Mouse (Mus musculus) embryonic facial prominence, embryonic 10.5 days (tissue): Measurements from ENCODE around the gene Nek10. TPM values are rescaled to one million over a fixed set of nuclear protein-coding genes. Genes with fewer than 3 reads are reported as not detected.

Experiments used
- DNase-seq: peaks from one replicate; pipeline ENCODE4 v3.0.0-alpha.2; 2017; ENCODE audit warnings: low spot score
- H3K27ac ChIP-seq: fragments of 300-500 bp; sonication (generic); replicated peaks from 2 replicates; pipeline ENCODE4 v1.5.1; 2016; ENCODE audit warnings: mild to moderate bottlenecking
- H3K27me3 ChIP-seq: fragments of 300-500 bp; sonication (generic); replicated peaks from 2 replicates; pipeline ENCODE4 v1.6.1; 2016; ENCODE audit warnings: low read depth, mild to moderate bottlenecking; ENCODE audit not compliant: poor library complexity, severe bottlenecking
- H3K36me3 ChIP-seq: fragments of 300-500 bp; sonication (generic); replicated peaks from 2 replicates; pipeline ENCODE4 v1.6.1; 2016; ENCODE audit warnings: mild to moderate bottlenecking, moderate library complexity
- H3K4me1 ChIP-seq: fragments of 300-500 bp; sonication (generic); 2 replicates; pipeline ENCODE4 v1.6.1; 2016
- H3K4me3 ChIP-seq: fragments of 300-500 bp; sonication (generic); 2 replicates; pipeline ENCODE4 v1.5.1; 2016; ENCODE audit warnings: mild to moderate bottlenecking, moderate library complexity
- H3K9me3 ChIP-seq: fragments of 300-500 bp; sonication (generic); 2 replicates; pipeline ENCODE4 v1.6.1; 2016; ENCODE audit warnings: mild to moderate bottlenecking
- WGBS: fragments of 180-500 bp; shearing (Covaris S2); methylation state at CpG from one replicate; pipeline ENCODE4 v1.1.7; 2016; 5-methylcytosine and 5-hydroxymethylcytosine counted together
- polyA plus RNA-seq: library from polyadenylated mRNA; unstranded; fragments of >200 nt; fragmentation: Nextera tagmentation; extraction: Ambion mirVana; gene quantifications from 2 replicates; pipeline ENCODE4 v1.2.1, GENCODE M21; 2016

Gene Nek10
- polyA plus RNA-seq, 1 experiment from 2014 or later: not detected

DNA sequence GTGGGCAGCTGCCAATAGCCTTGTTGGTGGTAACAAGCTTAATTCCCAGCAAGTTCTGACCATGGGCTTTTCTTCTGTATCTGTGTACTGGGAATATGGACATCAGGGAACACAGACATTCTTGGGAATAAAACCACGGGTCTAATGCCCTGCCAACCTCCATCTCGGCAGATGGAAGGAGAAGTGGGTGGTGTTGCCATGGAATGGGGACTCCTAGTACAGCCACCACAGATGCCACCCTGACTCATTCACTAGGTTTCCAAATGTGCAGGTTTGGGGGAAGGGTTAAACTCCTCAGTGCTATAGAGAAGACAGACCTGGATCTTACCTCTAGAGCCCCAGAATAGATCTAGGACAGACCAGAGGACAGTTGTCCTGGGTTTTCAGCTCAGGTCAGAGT is 31.1 kb downstream of the Nek10 start:
- no peaks in the 10 kb centered on the region for H3K27me3 ChIP-seq
- H3K4me1 ChIP-seq: peaks cover 5% of the 10 kb centered on the region
- H3K4me3 ChIP-seq: no peak overlapping the region
- WGBS: 85% methylated on average over 2 of the region's 2 CpGs
- no peak for DNase-seq
- no peaks in the 10 kb centered on the region for H3K9me3 ChIP-seq
- no peaks in the 10 kb centered on the region for H3K36me3 ChIP-seq
- no peak overlapping the region for H3K27ac ChIP-seq

DNA sequence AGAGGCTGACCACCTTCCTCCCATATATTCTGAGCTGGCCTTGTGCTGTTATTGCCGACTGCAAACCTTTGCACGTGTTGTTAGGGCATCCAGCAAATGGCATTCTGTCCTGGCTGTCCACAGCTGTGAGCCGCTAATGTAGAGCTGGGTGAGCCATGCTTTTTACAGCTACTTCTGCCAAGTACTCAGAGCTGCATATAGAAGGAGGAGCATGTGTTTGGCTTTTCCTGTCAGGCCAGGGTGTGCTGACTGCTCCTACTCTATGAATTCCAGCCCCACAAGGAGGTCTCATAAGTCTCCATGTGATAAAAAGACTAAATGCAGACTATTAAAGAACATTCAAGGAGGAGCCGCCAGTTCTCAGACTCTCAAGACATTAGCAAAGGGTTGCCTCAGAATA is 34.4 kb downstream of the Nek10 start:
- Histone ChIP-seq H3K27ac (no peak overlapping the region), H3K27me3 (no peaks in the 10 kb centered on the region), H3K9me3 (no peaks in the 10 kb centered on the region), H3K36me3 (no peaks in the 10 kb centered on the region), H3K4me3 (no peak overlapping the region), H3K4me1 (peaks cover 5% of the 10 kb centered on the region)
- no peak for DNase-seq
- 81% methylated on average over 4 of the region's 4 CpGs for WGBS

DNA sequence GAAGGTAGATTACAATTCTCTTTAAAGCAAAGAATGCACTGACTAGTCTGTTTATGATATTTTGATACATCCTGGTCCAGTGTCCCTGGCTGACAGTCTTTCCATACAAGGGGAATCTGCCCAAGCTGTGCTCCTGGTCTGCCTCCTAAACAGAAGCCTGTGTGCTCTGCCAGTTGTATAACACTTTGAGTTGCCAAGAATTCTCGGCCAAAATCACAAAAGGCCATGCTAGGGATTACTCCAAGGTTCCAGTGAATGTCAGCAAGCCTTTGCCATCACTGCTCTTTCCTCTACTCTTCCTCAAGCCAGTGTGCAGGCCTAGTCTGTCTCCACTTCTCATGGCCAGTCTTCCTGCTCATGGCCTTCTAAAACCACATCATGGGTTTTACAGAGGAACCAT is 34.9 kb downstream of the Nek10 start:
- no peaks in the 10 kb centered on the region for H3K9me3 ChIP-seq
- no peak overlapping the region for H3K27ac ChIP-seq
- 76% methylated on average over 1 of the region's 1 CpGs for WGBS
- no peaks in the 10 kb centered on the region for H3K27me3 ChIP-seq
- H3K4me3 ChIP-seq: no peak overlapping the region
- peaks cover 5% of the 10 kb centered on the region for H3K4me1 ChIP-seq
- DNase-seq: no peak
- H3K36me3 ChIP-seq: no peaks in the 10 kb centered on the region

DNA sequence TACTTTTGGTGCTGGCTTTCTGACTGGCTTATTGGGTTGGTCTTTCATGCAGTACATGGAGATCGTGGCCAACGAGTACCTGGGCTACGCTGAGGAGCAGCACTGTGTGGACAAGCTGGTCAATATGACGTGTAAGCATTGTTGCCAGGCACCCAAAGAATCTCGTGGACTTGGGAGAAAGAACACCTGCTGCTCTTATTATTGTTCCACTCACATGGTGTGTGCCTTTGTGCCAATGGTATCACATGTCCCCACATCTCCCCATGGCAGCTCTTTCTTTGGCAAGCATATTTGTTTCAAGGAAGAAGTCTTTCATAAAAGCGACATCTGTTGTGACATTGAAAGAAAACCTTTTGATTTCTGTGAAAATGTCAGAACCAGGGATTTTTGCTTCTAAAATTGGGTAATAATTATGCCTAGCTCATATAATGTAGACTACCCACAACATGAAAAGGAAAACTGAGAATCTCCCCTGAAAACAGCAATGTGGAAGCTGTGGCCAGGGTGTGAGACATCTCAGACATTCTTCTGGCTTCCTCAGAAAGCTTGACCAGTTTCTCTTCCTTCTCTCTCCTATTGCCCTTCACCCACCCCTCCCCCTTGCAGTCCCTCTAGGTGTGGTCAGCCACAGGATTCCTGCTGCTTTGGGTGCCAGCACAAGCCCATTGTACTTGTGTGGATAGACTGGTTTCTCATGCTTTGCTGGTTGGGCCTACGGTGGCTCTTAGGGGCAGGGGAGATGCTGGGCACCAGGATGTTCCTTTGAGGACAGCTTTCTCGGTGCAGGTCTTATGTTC is 39.7 kb downstream of the Nek10 start:
- H3K27me3 ChIP-seq: no peaks in the 10 kb centered on the region
- H3K4me1 ChIP-seq: no peaks in the 10 kb centered on the region
- no peaks in the 10 kb centered on the region for H3K36me3 ChIP-seq
- H3K4me3 ChIP-seq: no peak overlapping the region
- no peak overlapping the region for H3K27ac ChIP-seq
- 82% methylated on average over 8 of the region's 8 CpGs for WGBS
- no peaks in the 10 kb centered on the region for H3K9me3 ChIP-seq
- no peak for DNase-seq

DNA sequence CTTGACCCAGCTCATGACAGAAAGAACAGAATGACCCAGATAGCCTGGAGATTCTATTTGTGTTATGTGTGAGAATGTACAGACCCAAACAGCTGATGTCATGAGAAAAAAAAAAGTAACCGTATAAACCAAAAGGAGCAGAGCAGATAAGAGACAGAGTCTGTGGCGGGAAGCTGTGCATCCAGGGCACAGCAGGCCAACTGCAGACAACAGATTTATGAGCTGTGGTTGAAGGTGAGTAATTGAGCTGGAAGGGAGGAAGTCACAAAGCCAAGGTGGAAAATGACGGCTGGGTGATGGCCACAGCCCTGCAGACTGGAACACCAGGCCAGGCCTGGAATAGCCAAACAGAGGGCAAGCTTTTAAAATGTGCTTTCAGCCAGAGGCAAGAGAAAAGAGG is 49.6 kb downstream of the Nek10 start:
- Histone ChIP-seq H3K27ac (no peak overlapping the region), H3K27me3 (no peaks in the 10 kb centered on the region), H3K9me3 (no peaks in the 10 kb centered on the region), H3K4me3 (no peak overlapping the region), H3K4me1 (no peaks in the 10 kb centered on the region), H3K36me3 (no peaks in the 10 kb centered on the region)
- no peak for DNase-seq
- 63% methylated on average over 3 of the region's 3 CpGs for WGBS

DNA sequence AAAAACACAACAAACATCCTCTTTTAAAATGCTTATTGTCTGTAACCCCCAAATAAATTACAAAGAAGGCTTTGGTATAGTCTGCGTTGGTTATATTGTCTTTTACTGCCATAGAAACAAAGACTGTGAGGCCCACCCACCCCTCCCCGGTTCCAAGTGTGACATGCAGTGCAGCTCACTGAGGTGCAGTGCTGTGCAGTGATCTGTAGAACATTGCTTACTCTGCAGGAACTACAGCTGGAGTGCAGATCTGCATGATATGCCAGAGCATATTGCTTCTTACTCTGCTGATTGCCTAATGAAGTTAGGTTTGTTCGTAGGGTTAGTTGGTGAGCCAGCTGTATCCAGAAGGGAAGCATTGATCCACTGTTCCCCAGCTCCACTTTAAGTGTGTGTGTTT is 57.1 kb downstream of the Nek10 start:
- Histone ChIP-seq H3K4me1 (peaks cover 2% of the 10 kb centered on the region; the same call in 1 of the 2 replicates), H3K27ac (no peak overlapping the region), H3K4me3 (no peak overlapping the region), H3K9me3 (no peaks in the 10 kb centered on the region), H3K27me3 (no peaks in the 10 kb centered on the region), H3K36me3 (no peaks in the 10 kb centered on the region)
- WGBS: 75% methylated on average over 3 of the region's 3 CpGs
- DNase-seq: no peak

DNA sequence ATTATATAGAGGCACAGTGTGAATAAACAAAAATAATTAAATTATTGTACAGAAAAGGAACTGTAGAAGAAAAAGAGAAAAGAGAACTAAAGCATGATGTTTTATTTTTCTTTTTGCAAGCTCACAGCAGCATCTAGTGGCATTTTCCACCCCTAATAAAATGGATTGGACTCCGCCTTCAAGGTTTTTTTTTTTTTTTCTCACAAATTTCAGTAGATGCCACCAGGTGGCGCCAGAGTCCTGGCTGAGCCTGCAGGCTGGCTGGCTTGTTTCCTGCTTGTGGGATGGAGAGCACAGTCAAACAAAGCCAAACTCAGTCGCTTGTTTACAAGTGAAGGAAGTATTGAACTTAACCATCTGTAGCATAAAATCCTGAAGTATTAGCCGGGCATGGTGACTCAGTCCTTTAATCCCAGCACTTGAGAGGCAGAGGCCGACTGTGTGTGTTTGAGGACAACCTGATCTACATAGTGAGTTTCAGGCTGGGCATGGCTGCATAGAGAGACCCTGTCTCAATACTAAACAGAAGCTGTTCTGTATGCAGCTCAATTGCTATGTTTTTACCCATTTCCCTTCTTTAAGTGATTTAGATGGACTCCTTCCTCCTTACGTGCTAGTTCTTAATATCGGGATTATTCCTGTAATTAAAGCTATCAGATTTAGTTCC is 60.6 kb downstream of the Nek10 start:
- no peaks in the 10 kb centered on the region for H3K9me3 ChIP-seq
- no peaks in the 10 kb centered on the region for H3K27me3 ChIP-seq
- peaks cover 2% of the 10 kb centered on the region; the same call in 1 of the 2 replicates for H3K4me1 ChIP-seq
- 23% methylated on average over 7 of the region's 7 CpGs for WGBS
- no peak overlapping the region for H3K4me3 ChIP-seq
- H3K27ac ChIP-seq: peak overlapping the region; percentile 82
- H3K36me3 ChIP-seq: no peaks in the 10 kb centered on the region
- DNase-seq: peak; percentile 85

DNA sequence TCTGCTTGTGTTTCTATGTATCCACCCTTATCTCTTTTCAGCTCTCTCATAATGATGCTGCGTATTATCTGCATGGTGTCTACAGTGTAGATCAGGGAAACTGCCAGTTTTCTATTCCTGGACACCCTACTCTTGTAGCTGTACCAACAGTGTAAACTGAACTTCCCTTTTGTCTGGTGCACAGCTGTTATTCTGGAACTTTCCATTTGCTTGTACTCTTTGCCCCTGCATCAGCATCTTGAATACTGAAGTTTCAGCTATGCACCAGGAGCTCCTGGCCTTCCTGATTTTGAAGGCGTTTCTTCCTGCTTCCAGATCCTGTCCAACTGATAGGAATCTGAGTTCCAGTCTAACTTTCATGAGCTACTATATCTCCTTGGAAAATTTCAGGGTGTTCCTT is 66.0 kb downstream of the Nek10 start:
- H3K4me3 ChIP-seq: no peak overlapping the region
- H3K9me3 ChIP-seq: no peaks in the 10 kb centered on the region
- H3K27me3 ChIP-seq: no peaks in the 10 kb centered on the region
- no peak overlapping the region for H3K27ac ChIP-seq
- no peak for DNase-seq
- H3K36me3 ChIP-seq: no peaks in the 10 kb centered on the region
- WGBS: 87% methylated on average over 2 of the region's 2 CpGs
- no peaks in the 10 kb centered on the region for H3K4me1 ChIP-seq

DNA sequence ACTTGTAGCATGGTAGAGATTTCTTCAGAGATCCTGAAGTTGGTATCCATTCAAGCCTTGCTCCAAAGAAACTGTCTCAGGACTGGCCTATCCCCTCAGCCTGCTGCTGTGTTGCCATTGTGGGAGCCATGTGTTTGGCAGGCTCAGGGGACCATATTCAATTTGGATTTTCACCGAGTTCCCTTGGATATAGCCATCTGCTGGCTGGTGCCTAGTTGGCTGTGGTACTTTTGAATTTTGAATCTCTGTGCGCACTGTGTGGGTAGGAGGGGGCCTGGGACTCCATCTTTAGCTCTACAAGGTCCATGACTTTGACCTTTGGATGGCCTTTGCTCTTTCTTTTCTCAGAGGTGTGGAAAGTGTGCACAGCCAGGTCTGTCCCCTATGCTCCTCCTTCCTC is 66.8 kb downstream of the Nek10 start:
- Histone ChIP-seq H3K4me1 (no peaks in the 10 kb centered on the region), H3K9me3 (no peaks in the 10 kb centered on the region), H3K27me3 (no peaks in the 10 kb centered on the region), H3K4me3 (no peak overlapping the region), H3K36me3 (no peaks in the 10 kb centered on the region), H3K27ac (no peak overlapping the region)
- no peak for DNase-seq
- whole genome bisulfite sequencing: 85% methylated on average over 2 of the region's 2 CpGs

DNA sequence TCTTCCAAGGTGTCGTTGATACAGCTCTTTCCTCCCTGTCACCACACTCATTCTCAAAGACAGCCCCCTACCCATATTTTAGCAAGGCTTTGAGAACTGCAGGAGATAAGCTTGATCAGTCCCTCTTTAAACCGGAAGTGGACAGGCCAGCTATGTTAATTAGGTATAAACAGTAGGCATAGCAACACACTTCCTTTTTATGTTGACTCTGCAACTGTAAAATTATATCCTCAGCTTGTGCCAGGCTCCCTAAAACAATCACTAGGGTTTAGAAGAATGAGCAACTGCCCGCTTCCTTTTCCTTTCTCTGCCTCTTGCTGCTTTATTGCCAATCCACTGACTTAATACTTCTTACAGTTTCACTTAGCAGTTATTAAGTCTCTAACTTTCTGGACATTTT is 67.2 kb downstream of the Nek10 start:
- Histone ChIP-seq H3K27me3 (no peaks in the 10 kb centered on the region), H3K9me3 (no peaks in the 10 kb centered on the region), H3K36me3 (no peaks in the 10 kb centered on the region), H3K4me3 (no peak overlapping the region), H3K27ac (no peak overlapping the region), H3K4me1 (no peaks in the 10 kb centered on the region)
- no peak for DNase-seq
- WGBS: 75% methylated on average over 3 of the region's 3 CpGs

DNA sequence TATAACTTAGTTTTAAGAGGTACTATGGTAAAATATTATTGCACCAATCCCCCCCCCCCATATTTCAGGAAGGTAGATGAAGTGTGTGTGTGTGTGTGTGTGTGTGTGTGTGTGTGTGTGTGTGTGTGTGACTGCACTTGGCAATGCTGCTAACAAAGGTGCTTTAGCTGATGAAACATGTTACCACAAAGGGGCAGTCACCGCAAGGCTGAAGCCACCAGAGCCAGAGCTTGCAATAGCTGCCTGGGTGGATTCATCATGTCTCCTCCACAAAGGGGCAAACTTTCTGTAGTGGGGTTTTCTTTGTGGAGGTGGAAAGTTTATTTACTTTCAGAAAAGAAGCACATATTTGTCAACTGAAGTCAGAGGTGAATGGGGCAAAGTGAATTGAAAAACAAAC is 67.9 kb downstream of the Nek10 start:
- 87% methylated on average over 1 of the region's 1 CpGs for WGBS
- no peak for DNase-seq
- H3K27me3 ChIP-seq: no peaks in the 10 kb centered on the region
- no peaks in the 10 kb centered on the region for H3K36me3 ChIP-seq
- H3K4me1 ChIP-seq: no peaks in the 10 kb centered on the region
- no peaks in the 10 kb centered on the region for H3K9me3 ChIP-seq
- H3K4me3 ChIP-seq: no peak overlapping the region
- H3K27ac ChIP-seq: no peak overlapping the region

DNA sequence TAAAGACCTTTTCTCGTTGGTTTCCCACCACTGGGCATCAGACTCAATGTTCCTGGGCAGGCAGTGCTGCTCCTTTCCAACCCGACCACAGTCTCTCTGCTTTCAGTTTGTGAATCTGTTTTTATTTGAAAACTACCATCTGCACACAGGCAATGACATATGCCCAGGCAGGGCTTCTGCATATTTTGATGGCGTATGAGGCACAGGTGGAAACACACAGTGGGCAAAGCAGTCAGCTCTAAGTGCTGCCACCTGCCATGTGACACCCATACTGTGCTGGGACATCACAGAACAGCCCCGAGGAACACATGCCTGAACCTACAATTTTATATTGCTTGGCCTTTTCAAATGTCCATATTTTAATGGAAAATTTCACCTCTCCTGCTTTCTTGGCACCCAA is 68.5 kb downstream of the Nek10 start:
- no peak for DNase-seq
- Histone ChIP-seq H3K9me3 (no peaks in the 10 kb centered on the region), H3K4me1 (no peaks in the 10 kb centered on the region), H3K27me3 (no peaks in the 10 kb centered on the region), H3K4me3 (no peak overlapping the region), H3K36me3 (no peaks in the 10 kb centered on the region), H3K27ac (no peak overlapping the region)
- WGBS: 83% methylated on average over 4 of the region's 4 CpGs

DNA sequence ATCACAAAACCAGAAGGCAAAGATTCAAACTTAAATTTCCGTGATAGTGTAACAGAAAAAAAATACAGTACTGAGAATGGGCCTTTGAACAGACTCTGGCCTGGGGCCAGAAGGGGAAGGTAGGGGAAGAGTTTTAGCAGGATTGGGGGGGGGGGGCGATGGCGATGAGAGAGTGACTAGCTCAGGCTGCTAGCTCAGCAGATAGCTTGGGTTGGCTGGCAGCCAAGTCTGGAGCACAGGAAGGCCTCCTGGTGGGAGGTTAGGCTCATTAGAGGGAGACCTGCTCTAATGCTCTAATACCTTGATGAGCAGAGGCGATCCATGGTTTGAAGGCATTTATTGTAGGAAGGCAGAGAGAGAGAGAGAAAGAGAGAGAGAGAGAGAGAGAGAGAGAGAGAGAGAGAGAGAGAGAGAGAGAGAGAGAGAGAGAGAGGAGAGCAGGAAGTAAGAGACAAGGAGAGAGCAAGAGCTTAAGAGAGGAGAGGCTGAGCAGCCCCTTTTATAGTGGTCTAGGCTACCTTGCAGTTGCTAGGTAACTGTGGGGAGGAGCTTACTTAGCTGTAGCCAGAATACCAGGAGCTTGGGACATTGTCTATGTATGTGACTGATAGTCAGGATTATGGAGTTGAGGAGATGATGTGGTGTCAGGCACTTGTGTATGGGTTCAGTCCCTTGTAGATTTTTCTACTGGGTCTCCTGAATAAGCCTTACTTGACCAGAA is 90.9 kb downstream of the Nek10 start:
- Histone ChIP-seq H3K9me3 (no peaks in the 10 kb centered on the region), H3K27ac (no peak overlapping the region), H3K4me3 (no peak overlapping the region), H3K4me1 (no peaks in the 10 kb centered on the region), H3K36me3 (no peaks in the 10 kb centered on the region), H3K27me3 (no peaks in the 10 kb centered on the region)
- WGBS: 30% methylated on average over 4 of the region's 4 CpGs
- DNase-seq: peak; percentile 9
